Mouse (Mus musculus) lung, postnatal 25 days (tissue): ENCODE results near the gene Gdnf.

ENCODE experiments used
- DNase-seq: peaks from one replicate; pipeline ENCODE4 v3.0.0; 2022; ENCODE audit warnings: low spot score

The Gdnf gene

DNA sequence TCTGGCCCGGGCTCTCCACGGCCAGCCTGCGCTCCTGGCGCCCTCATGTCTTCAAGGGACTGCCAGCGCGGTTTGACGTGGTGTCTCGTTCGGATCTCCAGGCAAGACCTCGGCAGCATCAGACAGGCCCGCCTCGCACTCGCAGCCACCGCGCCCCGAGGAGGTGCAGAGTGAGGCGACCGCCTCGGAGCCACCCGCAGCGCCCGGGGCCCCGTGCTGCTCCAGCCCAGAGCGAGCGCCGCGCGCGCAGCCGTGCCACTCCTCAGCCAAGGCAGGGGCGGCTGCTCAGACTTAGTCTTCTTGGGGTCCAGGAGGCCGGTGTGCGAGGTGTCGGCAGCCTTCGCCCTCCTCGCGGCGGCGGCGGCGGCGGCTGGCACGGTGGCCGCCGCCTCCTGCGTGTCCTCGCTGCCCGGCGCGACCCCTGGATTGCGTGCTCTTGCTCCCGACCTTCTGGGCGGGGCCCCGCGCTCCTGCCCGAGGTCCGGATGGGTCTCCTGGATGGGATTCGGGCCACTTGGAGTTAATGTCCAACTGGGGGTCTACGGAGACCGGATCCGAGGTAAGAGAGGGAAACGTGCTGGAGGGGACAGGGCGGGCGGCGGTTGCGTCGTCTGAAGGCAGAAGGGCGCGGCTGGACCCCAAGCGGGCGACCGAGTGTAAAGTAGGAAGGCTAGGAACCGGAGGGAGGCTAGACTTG lies at the start of gene Gdnf:
Gene Gdnf (plus strand): TSS at position 291 of the 697 bp plus-strand sequence.
- no peak for DNase-seq

DNA sequence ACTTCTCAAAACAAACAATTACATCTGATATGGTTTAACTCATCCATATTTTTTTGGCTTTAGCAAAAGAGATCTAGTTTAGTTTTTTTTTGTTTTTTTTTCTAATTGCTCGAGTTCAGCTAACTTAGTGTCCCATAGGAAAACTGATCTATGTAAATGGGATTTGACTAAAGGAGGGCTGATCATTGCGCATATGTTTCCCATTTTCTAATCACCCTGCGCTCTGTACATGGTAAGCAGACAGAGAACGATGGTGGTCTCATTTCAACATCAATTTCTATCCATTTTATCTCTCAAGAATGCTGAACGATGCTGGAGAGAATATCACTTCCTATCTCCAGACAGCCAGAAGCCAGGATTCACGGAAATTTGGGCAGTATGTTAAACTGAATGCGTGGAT lies 43.5 kb upstream of the Gdnf start:
- no peak for DNase-seq

DNA sequence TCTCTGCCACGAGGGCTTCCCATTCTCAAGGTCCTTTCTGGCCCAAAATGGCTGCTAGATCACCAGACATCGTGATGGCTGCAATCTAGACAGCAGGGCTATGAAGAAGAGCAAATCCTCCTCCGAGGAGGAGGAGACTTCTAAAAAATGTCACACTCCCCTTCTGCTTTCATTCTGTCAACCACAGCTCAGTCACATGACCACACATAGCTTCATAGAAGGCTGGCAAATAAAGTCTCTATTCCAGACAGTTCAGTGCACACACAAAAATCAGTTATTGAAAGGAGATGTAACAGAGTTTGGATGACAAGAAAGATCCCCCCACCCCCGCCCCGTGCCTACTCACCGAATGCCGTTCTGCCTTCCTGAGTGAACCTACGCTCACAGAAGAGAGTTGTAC lies 37.7 kb upstream of the Gdnf start:
- DNase-seq: no peak

DNA sequence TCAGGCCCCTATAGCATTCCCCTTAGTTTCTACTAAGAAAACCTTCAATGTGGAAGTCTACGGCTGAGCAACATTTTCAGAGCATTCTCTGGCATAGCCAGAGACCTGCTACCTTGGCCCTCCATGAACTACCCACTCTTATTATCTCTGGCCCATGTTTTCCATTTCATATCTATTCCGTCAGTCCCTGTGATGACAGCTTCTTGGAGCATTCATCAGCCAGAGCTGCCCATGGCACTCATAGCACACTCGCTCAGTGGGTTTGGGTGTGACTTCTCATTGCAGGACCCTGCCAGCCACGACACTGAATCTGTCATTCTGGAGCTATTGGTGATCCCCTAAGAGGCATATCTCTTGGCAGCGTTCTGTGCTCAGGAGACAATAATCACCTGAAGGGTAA lies 29.1 kb upstream of the Gdnf start:
- no peak for DNase-seq

DNA sequence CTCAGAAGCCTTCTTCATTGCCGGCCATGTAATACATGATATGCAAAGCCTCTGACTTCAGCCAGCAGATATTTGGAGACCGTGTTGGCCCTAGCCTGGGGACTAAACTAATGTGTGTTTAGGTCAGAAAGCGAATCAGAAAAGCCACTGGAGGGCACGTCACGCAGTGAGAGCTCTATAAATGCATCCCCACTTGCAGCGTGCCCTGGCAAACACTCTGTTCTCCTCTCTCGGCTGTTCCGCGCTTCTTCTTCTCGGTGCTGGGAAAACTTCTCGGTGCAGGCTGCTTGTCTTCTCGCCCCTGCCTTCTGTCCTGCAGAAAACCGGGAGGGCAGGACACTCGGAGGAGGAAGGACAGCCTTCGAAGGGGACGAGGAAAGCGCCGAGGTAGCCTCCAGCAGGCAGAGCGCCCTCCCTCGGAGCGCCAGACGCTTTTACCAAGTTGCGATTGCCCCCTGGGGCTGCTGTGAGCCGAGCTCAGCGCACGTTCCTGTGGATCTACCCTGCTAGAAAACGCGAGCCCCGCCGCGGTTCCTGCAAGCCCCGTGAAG lies 730 bp upstream of the Gdnf start:
- DNase-seq: no peak

DNA sequence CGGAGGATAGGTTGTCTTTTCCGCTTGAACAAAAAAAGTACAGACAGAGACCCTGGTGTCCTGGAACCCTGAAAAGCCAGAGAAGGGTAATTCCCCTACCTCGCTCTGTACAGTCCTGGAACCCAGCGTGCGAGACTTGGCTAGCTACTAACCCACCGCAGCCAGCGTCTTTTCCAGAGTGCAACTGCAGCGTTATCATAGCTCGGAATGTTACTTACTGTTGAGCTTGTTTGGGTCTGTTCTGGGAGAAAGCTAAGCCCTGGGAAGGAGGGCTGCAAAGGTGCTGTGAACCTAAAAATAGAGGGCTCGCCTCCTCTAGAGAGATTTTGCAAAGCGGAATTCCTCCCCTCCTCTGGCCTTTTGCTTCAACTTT lies 593 bp downstream of the Gdnf start:
- no peak for DNase-seq

DNA sequence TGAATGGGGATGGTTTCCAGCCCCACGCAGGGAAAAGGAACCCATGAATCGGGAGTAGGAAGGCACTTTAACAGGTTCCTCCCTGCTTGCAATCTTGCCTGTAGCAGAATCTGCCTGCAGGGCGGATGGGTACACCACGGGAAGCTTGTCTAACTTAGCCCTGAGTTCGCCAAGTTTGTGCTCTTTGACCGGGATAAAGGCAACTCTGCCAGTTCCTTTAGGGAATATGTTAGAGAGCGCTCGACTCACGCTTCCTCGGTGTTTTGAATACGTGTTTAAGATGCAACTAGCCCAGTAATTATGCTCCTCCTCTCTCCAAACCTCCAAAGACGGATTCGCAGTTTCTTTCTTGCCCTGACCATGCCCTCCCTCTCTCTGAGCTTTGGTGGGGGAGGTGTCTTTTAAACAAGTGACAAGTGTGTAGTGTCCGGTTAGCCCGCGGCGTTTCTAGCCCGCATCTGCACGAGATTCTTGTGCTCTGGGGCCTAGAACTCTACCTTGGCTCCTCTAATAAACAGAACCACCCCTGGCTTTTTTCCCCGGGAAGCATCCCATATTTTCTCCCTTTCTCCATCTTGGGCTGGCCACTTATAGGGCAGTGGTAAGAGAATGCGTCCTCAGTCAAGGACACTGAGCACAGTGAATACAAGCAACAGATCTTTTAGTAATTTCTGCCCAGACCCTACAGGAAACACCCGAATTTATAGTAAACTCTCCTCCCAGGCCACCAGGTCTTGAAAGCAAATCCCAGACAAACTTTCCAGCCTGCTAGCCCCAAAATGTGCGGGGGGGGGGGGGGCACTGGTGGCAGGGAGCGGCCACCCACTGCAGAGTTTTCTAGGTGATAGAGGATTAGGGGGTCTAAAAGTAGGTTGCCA lies 1.4 kb downstream of the Gdnf start:
- no peak for DNase-seq

DNA sequence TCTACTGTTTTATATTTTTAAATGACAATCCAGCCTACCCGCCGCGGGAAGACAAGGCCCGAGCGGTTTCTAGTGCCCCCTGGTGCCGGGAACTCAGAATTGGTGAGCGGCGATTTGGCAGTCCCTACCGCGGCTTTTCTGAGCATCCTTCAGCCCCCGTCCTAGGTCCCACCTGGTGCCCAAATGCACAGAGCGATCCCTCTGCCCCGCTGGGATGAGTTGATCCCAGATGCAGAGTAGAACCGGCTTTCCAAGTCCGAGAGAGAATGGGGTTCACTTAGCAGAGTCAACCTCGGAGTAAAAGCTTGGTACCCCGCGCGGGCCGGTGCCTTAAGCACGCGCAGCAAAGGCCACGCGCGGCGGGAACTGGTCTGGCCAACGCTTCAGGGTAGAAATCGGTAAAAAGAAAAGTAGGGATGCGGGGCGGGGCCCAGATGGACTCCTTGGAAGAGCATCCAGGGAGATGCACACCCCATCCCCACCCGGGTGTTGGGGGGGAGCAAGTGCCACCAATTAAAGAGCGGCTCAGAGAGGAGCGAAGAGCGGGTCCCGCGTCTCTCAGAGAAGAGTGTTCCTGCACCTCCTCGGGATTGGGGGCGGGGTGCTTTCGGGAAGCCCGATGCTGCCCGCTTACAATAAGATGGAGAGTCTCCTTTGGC lies 2.4 kb downstream of the Gdnf start:
- peak; percentile 62 for DNase-seq

DNA sequence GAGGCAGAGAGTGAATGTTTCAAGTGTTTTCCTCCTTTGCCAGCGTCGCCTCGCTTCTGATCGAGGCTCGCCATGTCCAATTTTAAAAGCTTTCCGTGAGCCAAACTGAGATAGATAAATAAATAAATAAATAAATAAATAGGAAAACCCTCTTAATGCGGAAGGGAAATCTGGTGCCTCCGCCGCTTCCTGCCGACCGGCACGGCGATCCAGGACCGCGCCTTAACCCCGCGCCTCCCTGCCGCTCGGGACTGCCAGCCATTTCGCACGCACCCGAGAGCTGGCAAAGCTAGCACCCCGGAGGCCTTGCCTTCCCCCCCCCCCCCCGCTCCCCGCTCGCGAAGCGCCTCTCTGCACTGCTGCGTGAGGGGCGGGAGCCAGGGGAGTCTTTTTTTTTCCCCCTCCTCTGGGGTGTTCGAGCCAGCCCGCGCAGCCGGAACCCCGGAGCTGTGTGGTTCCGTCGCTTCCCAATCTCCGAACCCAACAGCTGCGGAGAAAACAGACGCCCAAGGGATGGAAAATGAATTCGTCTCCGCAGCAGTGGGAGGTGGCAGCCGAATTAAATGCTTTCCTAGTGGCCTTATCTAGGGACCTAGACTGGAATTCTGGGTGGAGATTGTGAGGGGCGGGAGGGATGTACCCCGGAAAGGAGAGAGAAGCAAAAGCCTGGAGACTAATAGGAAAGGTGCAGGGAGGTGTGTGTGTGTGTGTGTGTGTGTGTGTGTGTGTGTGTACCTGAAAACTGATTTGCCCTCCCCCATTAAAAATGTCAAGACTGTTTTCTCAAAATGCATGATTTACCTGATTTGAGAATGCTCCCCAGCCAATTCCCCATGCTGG lies 3.1 kb downstream of the Gdnf start:
- DNase-seq: no peak

DNA sequence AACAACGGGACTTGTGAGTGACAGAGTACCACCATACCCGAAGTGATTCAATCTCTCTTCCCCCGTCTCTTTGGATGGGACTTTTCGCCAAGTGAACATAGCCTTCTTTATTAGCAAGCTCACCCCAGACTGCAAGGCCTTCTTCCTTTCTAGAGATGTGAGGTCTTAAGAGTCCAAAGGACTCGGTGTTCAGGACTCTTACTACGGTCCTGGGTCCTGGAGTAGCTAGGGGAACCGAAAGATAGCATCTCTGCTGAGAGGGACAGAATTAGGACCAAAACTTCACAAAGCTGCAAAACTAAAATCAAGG lies 3.7 kb downstream of the Gdnf start:
- no peak for DNase-seq

DNA sequence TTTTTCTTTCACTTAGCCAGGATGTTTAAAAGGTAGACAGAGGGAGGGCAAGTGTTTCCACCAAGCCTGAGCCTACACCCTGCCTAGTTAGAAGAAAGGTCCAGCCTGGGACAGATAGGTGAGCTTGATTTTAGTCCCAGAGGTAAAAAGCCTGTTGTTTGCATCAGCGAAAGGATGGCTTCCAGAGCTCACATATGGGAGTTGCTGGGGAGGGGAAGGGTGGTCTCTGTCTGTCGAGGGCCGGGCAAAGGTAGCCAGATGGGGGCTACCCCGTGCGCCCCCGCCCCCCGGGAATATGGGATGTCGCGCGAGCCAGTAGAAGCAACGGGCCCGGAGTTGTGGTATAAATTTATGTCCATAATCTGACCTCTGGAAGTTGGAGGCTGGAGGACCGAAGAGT lies 4.3 kb downstream of the Gdnf start:
- no peak for DNase-seq

DNA sequence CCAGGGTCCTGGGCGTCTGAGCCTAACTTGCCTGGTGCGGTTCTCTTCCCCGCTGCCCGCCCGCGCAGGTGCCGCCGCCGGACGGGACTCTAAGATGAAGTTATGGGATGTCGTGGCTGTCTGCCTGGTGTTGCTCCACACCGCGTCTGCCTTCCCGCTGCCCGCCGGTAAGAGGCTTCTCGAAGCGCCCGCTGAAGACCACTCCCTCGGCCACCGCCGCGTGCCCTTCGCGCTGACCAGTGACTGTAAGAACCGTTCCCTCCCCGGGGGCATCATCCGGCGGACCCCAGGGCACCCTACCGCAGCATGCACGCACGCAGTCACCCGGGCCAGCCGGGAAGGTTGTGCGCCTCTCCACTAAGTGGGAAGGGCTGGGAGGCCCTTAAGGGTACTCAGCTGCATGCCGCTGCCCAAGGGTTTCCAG lies 4.9 kb downstream of the Gdnf start:
- no peak for DNase-seq

DNA sequence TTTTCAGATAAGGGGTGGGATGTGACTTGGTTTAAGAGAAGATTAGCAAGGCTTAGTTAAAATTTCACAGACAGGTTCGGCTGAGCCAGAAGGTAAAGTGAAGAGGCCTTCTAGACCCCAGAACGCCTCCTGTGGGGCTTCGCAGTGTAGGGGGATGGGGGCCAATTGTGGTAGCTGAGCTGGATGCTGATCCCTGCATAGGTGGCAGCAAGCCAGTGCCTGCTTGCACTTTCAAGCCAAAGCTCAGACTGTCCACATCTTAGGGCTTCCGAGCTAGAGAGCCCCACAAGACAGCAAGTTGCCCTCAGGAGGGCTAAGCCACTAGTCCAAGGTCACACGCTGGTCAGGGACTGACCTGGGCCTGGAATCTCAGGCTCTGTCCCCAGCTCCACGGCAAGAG lies 13.2 kb downstream of the Gdnf start:
- no peak for DNase-seq

DNA sequence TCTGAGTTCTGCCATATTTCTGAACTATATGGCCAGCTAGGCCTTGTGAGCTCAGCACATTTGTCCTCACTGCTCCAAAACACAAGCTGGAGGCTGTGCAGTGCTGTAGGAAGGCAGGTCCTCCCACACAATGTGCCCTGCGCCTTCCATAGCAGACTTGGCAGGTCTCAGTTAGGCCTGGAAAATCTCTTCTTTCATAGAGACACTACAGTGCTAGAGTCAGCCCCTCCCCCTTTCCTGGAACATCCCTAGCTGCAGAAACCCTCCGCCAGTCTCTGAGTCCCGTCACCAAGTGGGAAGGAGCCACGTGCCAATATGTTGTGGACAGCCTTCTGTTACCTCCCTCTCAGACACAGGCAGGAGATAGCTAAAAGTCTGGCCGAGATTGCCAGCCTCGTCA lies 14.9 kb downstream of the Gdnf start:
- DNase-seq: no peak

DNA sequence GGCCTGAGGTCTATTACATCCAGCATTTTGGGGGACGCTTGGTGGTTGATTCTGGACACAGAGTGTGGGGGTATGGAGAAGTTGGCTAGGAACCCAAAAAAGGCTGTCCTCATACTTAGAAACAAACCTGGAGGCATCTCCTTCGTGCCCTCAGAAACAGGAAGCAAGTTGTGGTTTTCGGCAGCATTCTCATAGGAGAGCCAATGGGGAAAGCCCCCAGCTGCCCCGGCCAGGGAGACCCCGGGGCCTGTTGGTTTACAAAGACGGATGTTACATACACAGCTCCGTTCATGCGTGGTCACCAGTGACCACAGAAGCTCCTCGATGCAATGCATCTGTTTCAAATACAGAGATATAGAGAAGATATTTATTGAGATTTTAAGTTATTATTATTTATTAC lies 24.8 kb downstream of the Gdnf start:
- DNase-seq: no peak

DNA sequence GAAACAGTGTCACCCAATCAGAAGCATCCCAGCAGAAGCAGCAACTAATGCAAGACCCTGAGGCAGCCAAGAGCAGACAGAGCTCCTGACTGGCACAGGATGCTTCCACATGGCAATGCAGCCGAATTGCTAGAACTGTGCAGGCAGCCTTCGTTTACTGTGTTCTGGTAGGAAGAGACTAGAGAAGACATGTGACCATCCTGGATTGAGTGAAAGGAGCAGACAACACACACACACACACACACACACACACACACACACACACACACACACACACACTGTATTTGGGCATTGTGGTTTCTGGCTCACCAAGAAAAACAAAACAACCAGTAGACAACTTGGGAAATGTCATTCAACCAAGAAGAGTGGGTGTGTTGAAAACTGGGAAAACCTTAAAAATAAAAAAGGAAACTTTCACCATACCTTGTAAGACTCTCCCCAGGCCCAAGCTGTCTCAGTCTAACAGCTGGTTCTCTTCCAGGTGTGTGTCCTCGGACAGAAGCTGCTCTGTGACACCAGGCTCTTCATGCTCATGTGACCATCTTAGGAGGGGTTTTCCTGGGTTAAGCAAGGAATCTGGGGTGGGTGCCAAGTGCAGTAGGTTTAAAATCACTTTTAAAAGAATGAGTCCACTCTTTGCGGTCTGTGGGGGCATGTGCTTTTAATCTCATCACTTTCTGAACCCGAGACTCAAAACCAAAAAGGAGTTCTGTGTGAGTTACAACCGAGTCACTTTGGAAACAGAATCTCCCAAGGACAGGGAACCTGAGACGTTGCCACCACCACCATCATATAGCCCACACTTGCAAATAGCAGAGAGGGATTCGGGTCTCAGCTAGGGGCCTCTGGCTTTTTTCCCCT lies 27.6 kb downstream of the Gdnf start:
- no peak for DNase-seq

DNA sequence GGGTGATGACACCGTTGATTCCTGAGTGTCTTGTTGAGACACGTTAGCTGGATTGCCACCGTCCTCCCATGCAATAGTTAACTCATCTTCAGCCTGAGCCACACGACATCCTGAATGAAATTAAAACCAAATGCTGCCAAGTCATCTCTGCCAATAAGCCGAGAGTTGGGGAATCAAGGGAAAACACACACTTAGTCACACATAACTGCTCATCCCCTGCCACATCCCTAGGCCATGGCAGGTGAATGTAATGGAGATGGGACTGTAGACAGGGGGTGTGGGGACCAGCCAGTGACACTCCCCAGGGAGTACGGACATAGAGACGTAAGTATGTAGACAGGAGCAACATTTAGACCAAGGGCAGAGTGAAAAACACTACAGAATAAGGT lies 28.3 kb downstream of the Gdnf start:
- DNase-seq: no peak

DNA sequence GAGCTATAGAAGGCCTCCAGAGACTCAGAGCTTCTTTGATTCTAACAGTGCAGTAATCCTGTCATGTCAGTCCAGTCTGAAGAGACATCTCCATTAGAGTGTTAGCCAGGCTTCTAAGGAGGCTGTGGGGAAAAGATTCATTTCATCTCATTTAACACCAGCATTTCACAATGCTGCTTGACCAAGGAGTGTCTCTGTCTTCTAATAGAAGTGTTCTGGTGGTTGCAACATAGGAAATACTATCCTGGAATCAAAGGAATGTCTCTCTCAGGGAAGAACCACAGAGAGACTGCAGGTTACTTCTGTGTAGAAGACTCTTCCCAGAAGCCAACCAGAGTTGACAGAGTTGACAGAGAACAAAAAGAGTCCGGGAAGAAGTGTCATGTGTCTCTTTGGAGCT lies 31.0 kb downstream of the Gdnf start:
- no peak for DNase-seq

DNA sequence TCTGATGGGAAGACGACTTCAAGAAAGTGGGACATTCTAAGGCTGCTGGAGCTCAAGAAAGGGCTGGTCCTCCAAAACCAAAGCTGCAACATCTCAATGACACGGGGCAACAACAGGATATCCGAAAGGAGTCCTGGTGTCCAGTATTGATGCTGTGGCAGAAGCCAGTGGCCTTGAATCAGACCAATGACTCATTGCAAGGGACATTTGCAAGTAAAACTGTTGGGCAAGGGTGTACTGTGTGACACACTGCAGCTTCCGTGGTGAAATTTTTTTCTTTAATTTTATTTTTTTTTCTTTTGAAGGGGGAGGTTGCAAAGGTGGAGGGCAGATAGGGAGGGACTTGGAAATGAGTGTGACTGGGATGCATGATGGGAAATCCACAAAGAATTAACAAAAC lies 31.8 kb downstream of the Gdnf start:
- DNase-seq: no peak

DNA sequence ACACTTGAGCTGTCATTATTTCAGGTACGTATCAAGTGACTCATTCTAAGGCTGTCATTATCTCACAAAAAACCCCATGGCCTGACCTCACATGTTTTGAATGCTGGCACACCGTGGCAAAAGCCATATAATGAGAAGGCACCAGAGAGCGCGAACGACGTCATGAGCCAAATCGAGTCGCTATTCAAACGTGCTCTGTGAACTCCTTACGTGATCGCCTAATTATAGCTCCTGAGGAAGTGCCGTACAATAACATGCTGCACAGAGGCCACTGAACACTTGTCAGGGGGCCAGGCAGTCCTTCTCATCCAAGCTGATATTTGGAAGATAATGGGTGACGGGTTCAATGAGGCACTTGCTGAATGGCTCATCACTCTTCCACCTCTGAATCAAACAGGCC lies 46.8 kb downstream of the Gdnf start:
- DNase-seq: no peak

DNA sequence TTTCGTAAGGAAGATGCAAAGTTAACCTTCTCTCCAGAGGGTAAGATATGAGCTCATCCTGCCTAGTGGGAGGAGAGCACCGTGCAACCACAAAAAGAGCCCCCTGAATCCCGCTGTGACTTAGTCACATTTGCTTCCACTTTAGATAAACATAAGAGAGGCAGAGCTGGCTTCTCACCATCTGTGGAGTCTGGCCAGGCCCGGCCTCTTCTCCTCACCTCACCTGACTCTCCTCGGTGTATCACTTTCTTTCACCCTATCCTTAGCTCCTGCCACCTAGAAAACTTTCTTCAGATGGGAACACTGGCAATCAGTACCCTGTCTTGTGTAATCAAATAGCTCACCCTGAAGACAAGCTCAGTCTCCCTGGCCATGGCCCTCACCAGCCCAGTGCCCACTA lies 48.2 kb downstream of the Gdnf start:
- DNase-seq: no peak
